Mouse (Mus musculus) kidney, postnatal 0 days (tissue): ENCODE data around the gene Sord. TPM values are rescaled to one million over a fixed set of nuclear protein-coding genes. Genes with fewer than 3 reads are reported as not detected.

Source experiments
- ATAC-seq: fragments of 200-750 bp; cut with Nextera tagmentation; replicated peaks from 2 replicates; pipeline ENCODE4 v1.8.0; 2017; ENCODE audit warnings: low read depth, moderate number of reproducible peaks, moderate TSS enrichment, moderate library complexity; ENCODE audit not compliant: low FRiP score
- DNase-seq: peaks from one replicate; pipeline ENCODE4 v3.0.0-alpha.2; 2016; ENCODE audit warnings: low spot score
- H3K27ac ChIP-seq: fragments of 300-500 bp; sonication (generic); 2 replicates; pipeline ENCODE4 v1.5.1; 2014; ENCODE audit warnings: mild to moderate bottlenecking
- H3K27me3 ChIP-seq: fragments of 300-500 bp; sonication (generic); 2 replicates; pipeline ENCODE4 v1.6.1; 2014; ENCODE audit warnings: low read length, mixed read lengths; ENCODE audit not compliant: insufficient read depth
- H3K36me3 ChIP-seq: fragments of 300-500 bp; sonication (generic); 2 replicates; pipeline ENCODE4 v1.6.1; 2014; ENCODE audit warnings: low read length, mixed read lengths; ENCODE audit not compliant: insufficient read depth
- H3K4me1 ChIP-seq: fragments of 300-500 bp; sonication (generic); replicated peaks from 2 replicates; pipeline ENCODE4 v1.6.1; 2014; ENCODE audit warnings: antibody characterized with exemption, low read length, mixed read lengths; ENCODE audit not compliant: insufficient read depth
- H3K4me2 ChIP-seq: fragments of 300-500 bp; sonication (generic); 2 replicates; pipeline ENCODE4 v1.6.1; 2014; ENCODE audit warnings: mild to moderate bottlenecking, low read length, moderate library complexity, mixed read lengths
- H3K4me3 ChIP-seq: fragments of 300-500 bp; sonication (generic); replicated peaks from 2 replicates; pipeline ENCODE4 v1.5.1; 2014; ENCODE audit warnings: low read depth, low read length
- H3K9ac ChIP-seq: fragments of 300-500 bp; sonication (generic); 2 replicates; pipeline ENCODE4 v1.6.1; 2014; ENCODE audit warnings: low read depth, low read length
- H3K9me3 ChIP-seq: fragments of 300-500 bp; sonication (generic); replicated peaks from 2 replicates; pipeline ENCODE4 v1.6.1; 2016; ENCODE audit warnings: low read length, inconsistent platforms, mixed read lengths
- CTCF ChIP-seq: IDR thresholded peaks from 2 replicates; pipeline ENCODE4 v1.5.1; 2016; ENCODE audit warnings: antibody characterized with exemption, low read depth, mild to moderate bottlenecking, moderate library complexity
- WGBS: fragments of 180-500 bp; shearing (Covaris S2); extraction: QIAGEN DNeasy Blood & Tissue Kit; methylation state at CpG from one replicate; pipeline ENCODE4 v1.1.7; 2014; 5-methylcytosine and 5-hydroxymethylcytosine counted together
- polyA plus RNA-seq: library from polyadenylated mRNA; unstranded; fragments of >200 nt; fragmentation: Nextera tagmentation; extraction: Ambion mirVana; gene quantifications from 2 replicates; pipeline ENCODE4 v1.2.1, GENCODE M21; 2015

Gene Sord
- polyA plus RNA-seq: 127 and 144 TPM in 2 replicates

DNA sequence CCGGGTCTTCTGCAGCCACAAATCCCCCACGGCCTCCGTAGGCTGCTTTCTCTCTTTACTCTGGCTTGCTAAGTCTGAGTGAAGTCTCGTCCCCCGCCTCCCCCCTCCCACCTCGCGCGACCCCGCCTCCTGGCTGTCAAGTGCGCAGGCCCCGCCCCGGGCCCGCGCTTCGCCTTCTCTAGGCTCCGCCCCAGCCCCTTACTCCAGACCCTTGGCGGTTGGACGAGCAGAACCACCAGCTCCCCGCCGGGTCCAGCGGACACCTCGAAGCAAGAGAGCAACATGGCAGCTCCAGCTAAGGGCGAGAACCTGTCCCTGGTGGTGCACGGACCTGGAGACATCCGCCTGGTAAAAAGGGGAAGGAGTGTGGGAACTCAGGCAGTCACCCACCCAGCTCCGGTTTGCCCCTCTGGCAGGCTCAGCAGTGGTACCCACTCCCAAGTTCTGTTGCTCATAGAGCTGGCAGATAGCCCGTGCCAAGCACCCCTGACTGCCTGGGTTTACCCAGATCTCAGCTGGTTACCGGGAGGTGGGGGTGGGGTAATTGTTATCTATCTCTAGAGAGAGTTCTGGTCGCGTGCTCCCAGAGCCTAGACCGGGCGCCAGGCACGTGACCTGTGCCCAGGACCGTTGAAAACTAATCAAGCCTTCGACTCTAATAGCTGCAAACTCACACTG lies at the start of gene Sord:
Gene Sord (plus strand): TSS at position 139 of the 678 bp plus-strand sequence.
- Histone ChIP-seq H3K36me3 (no peaks in the 10 kb centered on the region), H3K4me3 (peak within 1 kb of the TSS; percentile 44), H3K27ac (peak within 1 kb of the TSS; percentile 42), H3K4me2 (peak within 1 kb of the TSS; percentile 57), H3K27me3 (no peaks in the 10 kb centered on the region), H3K9me3 (no peaks in the 10 kb centered on the region), H3K4me1 (no peaks in the 10 kb centered on the region), H3K9ac (peak within 1 kb of the TSS; percentile 53)
- TF ChIP-seq CTCF: peak; percentile 8; the same call in 1 of the 2 replicates
- 1% methylated on average over 35 of the region's 35 CpGs for WGBS
- DNase-seq: peak; percentile 88
- peak; percentile 92 for ATAC-seq

DNA sequence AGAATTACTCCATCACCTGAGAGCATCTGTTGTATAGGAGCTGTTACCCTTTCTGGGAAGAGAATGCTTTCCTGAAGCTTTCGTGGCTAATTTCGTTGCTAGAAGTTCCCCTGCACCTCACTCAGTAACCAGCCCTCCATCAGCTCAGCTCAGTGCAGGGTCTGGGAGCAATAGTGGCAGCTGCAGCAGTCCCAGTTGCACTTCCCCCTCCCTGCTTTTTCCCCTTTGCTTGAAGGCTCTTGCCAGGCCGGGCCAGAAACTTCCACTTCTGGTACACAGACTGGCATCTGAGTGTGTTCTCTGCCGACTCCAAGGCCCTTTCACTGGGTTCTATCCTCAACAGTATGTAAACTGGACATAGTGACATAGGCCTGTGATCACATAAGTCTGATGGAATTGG lies 49.5 kb upstream of the Sord start:
- TF ChIP-seq CTCF: no peak
- H3K27ac ChIP-seq: no peak overlapping the region
- WGBS: 82% methylated on average over 4 of the region's 4 CpGs
- ATAC-seq (no peak), DNase-seq (no peak)
- H3K4me2 ChIP-seq: no peak overlapping the region
- no peaks in the 10 kb centered on the region for H3K9me3 ChIP-seq
- no peaks in the 10 kb centered on the region for H3K27me3 ChIP-seq
- H3K4me1 ChIP-seq: no peaks in the 10 kb centered on the region
- H3K4me3 ChIP-seq: no peak overlapping the region
- no peak overlapping the region for H3K9ac ChIP-seq
- H3K36me3 ChIP-seq: no peaks in the 10 kb centered on the region

GRCm38 (mm10) chr2:122186106-122186505 lies 48.4 kb upstream of the Sord start, which contains the start of the genes Patl2 and Terb2:
TSS of gene Patl2 (minus strand) at chr2:122186189.
TSS of gene Terb2 (plus strand) at chr2:122186272.
- ATAC-seq: no peak

GRCm38 (mm10) chr2:122186751-122187150 lies 47.8 kb upstream of the Sord start:
- Histone ChIP-seq H3K4me1 (no peaks in the 10 kb centered on the region), H3K9ac (no peak overlapping the region), H3K27me3 (no peaks in the 10 kb centered on the region), H3K9me3 (no peaks in the 10 kb centered on the region), H3K27ac (no peak overlapping the region), H3K4me2 (no peak overlapping the region), H3K36me3 (no peaks in the 10 kb centered on the region), H3K4me3 (no peak overlapping the region)
- no peak for TF ChIP-seq CTCF
- DNase-seq: no peak
- no peak for ATAC-seq
- 86% methylated on average over 3 of the region's 3 CpGs for WGBS

More at GRCm38 (mm10) chr2:122186106-122186505, 48.4 kb upstream of the Sord start, which contains the start of the genes Patl2 and Terb2:
- Histone ChIP-seq H3K27ac (no peak within 1 kb of the TSS), H3K4me3 (no peak within 1 kb of the TSS), H3K9ac (no peak within 1 kb of the TSS), H3K9me3 (no peaks in the 10 kb centered on the region), H3K36me3 (no peaks in the 10 kb centered on the region), H3K4me2 (no peak within 1 kb of the TSS), H3K27me3 (no peaks in the 10 kb centered on the region), H3K4me1 (no peaks in the 10 kb centered on the region)
- no peak for TF ChIP-seq CTCF
- DNase-seq: no peak
- 87% methylated on average over 17 of the region's 17 CpGs for WGBS

DNA sequence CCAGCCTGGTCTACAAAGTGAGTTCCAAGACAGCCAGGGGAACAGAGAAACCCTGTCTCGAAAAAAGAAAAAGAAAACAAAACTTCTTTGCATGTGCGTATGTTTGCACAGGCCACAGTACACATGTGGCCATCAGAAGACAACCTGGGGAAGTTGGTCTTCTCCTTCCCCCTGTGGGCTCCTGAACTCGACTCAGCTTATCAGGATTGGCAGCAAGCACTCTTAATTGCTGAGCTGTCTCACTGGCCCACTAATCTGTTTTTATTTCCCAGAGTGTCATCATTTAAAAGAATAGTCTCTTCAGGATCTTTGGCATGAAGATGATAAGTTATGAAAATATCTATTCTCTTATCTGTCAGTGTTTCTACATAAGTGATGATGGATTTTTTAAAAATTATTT lies 42.7 kb upstream of the Sord start:
- H3K9ac ChIP-seq: no peak overlapping the region
- no peak overlapping the region for H3K27ac ChIP-seq
- H3K4me2 ChIP-seq: no peak overlapping the region
- H3K36me3 ChIP-seq: no peaks in the 10 kb centered on the region
- no peaks in the 10 kb centered on the region for H3K4me1 ChIP-seq
- TF ChIP-seq CTCF: no peak
- no peak for DNase-seq
- H3K9me3 ChIP-seq: no peaks in the 10 kb centered on the region
- no peak overlapping the region for H3K4me3 ChIP-seq
- H3K27me3 ChIP-seq: no peaks in the 10 kb centered on the region
- 72% methylated on average over 3 of the region's 3 CpGs for WGBS
- ATAC-seq: no peak

DNA sequence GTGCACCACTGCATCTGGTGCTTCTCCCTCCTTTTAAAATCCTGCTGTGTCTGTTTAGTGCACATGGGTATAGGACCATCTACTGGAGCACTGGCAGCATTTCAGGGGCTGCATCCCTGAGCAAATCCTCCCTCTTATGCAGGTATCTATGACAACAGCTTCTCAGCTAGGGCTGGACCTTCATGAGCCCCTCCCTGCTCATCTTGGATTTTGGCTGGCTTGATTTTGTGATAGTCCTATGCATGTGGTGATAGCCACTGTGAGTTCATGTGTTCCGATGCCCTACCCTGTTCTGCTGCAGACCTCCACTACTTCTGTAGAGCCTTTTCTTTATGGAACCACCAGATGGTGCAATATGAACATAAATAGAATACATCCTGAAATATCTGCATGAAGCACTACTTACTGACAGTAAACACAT lies 40.0 kb upstream of the Sord start:
- 55% methylated on average over 1 of the region's 1 CpGs for WGBS
- Histone ChIP-seq H3K4me1 (no peaks in the 10 kb centered on the region), H3K9me3 (no peaks in the 10 kb centered on the region), H3K4me3 (no peak overlapping the region), H3K4me2 (no peak overlapping the region), H3K9ac (no peak overlapping the region), H3K27me3 (no peaks in the 10 kb centered on the region), H3K27ac (no peak overlapping the region), H3K36me3 (no peaks in the 10 kb centered on the region)
- peak; percentile 80 for TF ChIP-seq CTCF
- ATAC-seq (no peak), DNase-seq (peak; percentile 87)
